Mouse (Mus musculus): Measurements from ENCODE around the gene Rac1. TPM values are rescaled to one million over a fixed set of nuclear protein-coding genes. Genes with fewer than 3 reads are reported as not detected.

The Rac1 gene
- polyA plus RNA-seq, 1 experiment from 2014 or later: 468 TPM

GRCm38 (mm10) chr5:143477901-143478300, 49.9 kb downstream of the Rac1 start:
- H3K4me1 ChIP-seq (ENCODE audit: control insufficient read depth, insufficient read depth, low read length): no peaks in the 10 kb centered on the region
- H3K9ac ChIP-seq (replicated peaks; ENCODE audit: low read depth, low read length): no peak overlapping the region
- H3K4me3 ChIP-seq (ENCODE audit: low read depth, low read length): no peak overlapping the region
- H3K9me3 ChIP-seq (ENCODE audit: control insufficient read depth, low read depth, low read length): no peaks in the 10 kb centered on the region
- H3K4me2 ChIP-seq (replicated peaks; ENCODE audit: low read depth, low read length): no peak overlapping the region
- no peak for ATAC-seq (ENCODE audit: insufficient number of reproducible peaks, insufficient read depth, low FRiP score, low read depth)
- H3K36me3 ChIP-seq (ENCODE audit: control insufficient read depth, insufficient read depth, low read length): peaks cover 9% of the 10 kb centered on the region
- WGBS: 91% methylated on average over 3 of the region's 3 CpGs
- no peaks in the 10 kb centered on the region for H3K27me3 ChIP-seq (ENCODE audit: control insufficient read depth, insufficient read depth, low read length)
- no peak overlapping the region for H3K27ac ChIP-seq (ENCODE audit: low read length)

- Histone ChIP-seq H3K9me3 (ENCODE audit: control insufficient read depth, low read depth, low read length) (no peaks in the 10 kb centered on the region), H3K27ac (ENCODE audit: low read length) (no peak overlapping the region), H3K36me3 (ENCODE audit: control insufficient read depth, insufficient read depth, low read length) (peaks cover 9% of the 10 kb centered on the region), H3K4me1 (ENCODE audit: control insufficient read depth, insufficient read depth, low read length) (no peaks in the 10 kb centered on the region), H3K4me3 (ENCODE audit: low read depth, low read length) (no peak overlapping the region), H3K27me3 (ENCODE audit: control insufficient read depth, insufficient read depth, low read length) (no peaks in the 10 kb centered on the region), H3K4me2 (replicated peaks; ENCODE audit: low read depth, low read length) (no peak overlapping the region), H3K9ac (replicated peaks; ENCODE audit: low read depth, low read length) (no peak overlapping the region)
- 94% methylated on average over 6 of the region's 6 CpGs for WGBS
- ATAC-seq (ENCODE audit: insufficient number of reproducible peaks, insufficient read depth, low FRiP score, low read depth): no peak
Observed at GRCm38 (mm10) chr5:143476013-143476412, 51.8 kb downstream of the Rac1 start.

GRCm38 (mm10) chr5:143475153-143475844, 52.5 kb downstream of the Rac1 start:
- Histone ChIP-seq H3K27me3 (ENCODE audit: control insufficient read depth, insufficient read depth, low read length) (no peaks in the 10 kb centered on the region), H3K4me1 (ENCODE audit: control insufficient read depth, insufficient read depth, low read length) (no peaks in the 10 kb centered on the region), H3K9ac (replicated peaks; ENCODE audit: low read depth, low read length) (no peak overlapping the region), H3K27ac (ENCODE audit: low read length) (no peak overlapping the region), H3K4me2 (replicated peaks; ENCODE audit: low read depth, low read length) (no peak overlapping the region), H3K36me3 (ENCODE audit: control insufficient read depth, insufficient read depth, low read length) (peaks cover 6% of the 10 kb centered on the region), H3K9me3 (ENCODE audit: control insufficient read depth, low read depth, low read length) (no peaks in the 10 kb centered on the region), H3K4me3 (ENCODE audit: low read depth, low read length) (no peak overlapping the region)
- 89% methylated on average over 20 of the region's 20 CpGs for WGBS
- no peak for ATAC-seq (ENCODE audit: insufficient number of reproducible peaks, insufficient read depth, low FRiP score, low read depth)

GRCm38 (mm10) chr5:143471953-143472618, 55.8 kb downstream of the Rac1 start:
- Histone ChIP-seq H3K27me3 (ENCODE audit: control insufficient read depth, insufficient read depth, low read length) (no peaks in the 10 kb centered on the region), H3K27ac (ENCODE audit: low read length) (no peak overlapping the region), H3K36me3 (ENCODE audit: control insufficient read depth, insufficient read depth, low read length) (no peaks in the 10 kb centered on the region; the same call in 1 of the 2 replicates), H3K4me2 (replicated peaks; ENCODE audit: low read depth, low read length) (no peak overlapping the region), H3K4me1 (ENCODE audit: control insufficient read depth, insufficient read depth, low read length) (no peaks in the 10 kb centered on the region), H3K4me3 (ENCODE audit: low read depth, low read length) (no peak overlapping the region), H3K9ac (replicated peaks; ENCODE audit: low read depth, low read length) (no peak overlapping the region), H3K9me3 (ENCODE audit: control insufficient read depth, low read depth, low read length) (no peaks in the 10 kb centered on the region)
- no peak for ATAC-seq (ENCODE audit: insufficient number of reproducible peaks, insufficient read depth, low FRiP score, low read depth)
- 83% methylated on average over 9 of the region's 9 CpGs for WGBS

GRCm38 (mm10) chr5:143471165-143471546, 56.7 kb downstream of the Rac1 start:
- Histone ChIP-seq H3K27me3 (ENCODE audit: control insufficient read depth, insufficient read depth, low read length) (no peaks in the 10 kb centered on the region), H3K9me3 (ENCODE audit: control insufficient read depth, low read depth, low read length) (no peaks in the 10 kb centered on the region), H3K4me1 (ENCODE audit: control insufficient read depth, insufficient read depth, low read length) (no peaks in the 10 kb centered on the region), H3K27ac (ENCODE audit: low read length) (no peak overlapping the region), H3K4me3 (ENCODE audit: low read depth, low read length) (no peak overlapping the region), H3K4me2 (replicated peaks; ENCODE audit: low read depth, low read length) (no peak overlapping the region), H3K36me3 (ENCODE audit: control insufficient read depth, insufficient read depth, low read length) (no peaks in the 10 kb centered on the region), H3K9ac (replicated peaks; ENCODE audit: low read depth, low read length) (no peak overlapping the region)
- WGBS: 88% methylated on average over 3 of the region's 3 CpGs
- ATAC-seq (ENCODE audit: insufficient number of reproducible peaks, insufficient read depth, low FRiP score, low read depth): no peak

- no peaks in the 10 kb centered on the region for H3K27me3 ChIP-seq (ENCODE audit: control insufficient read depth, insufficient read depth, low read length)
- no peak for ATAC-seq (ENCODE audit: insufficient number of reproducible peaks, insufficient read depth, low FRiP score, low read depth)
- 72% methylated on average over 15 of the region's 15 CpGs for WGBS
- no peaks in the 10 kb centered on the region for H3K4me1 ChIP-seq (ENCODE audit: control insufficient read depth, insufficient read depth, low read length)
- no peak overlapping the region for H3K4me2 ChIP-seq (replicated peaks; ENCODE audit: low read depth, low read length)
- no peak overlapping the region for H3K4me3 ChIP-seq (ENCODE audit: low read depth, low read length)
- H3K27ac ChIP-seq (ENCODE audit: low read length): no peak overlapping the region
- H3K36me3 ChIP-seq (ENCODE audit: control insufficient read depth, insufficient read depth, low read length): no peaks in the 10 kb centered on the region
- H3K9ac ChIP-seq (replicated peaks; ENCODE audit: low read depth, low read length): no peak overlapping the region
- H3K9me3 ChIP-seq (ENCODE audit: control insufficient read depth, low read depth, low read length): no peaks in the 10 kb centered on the region
Observed at GRCm38 (mm10) chr5:143470421-143471164, 57.2 kb downstream of the Rac1 start.

GRCm38 (mm10) chr5:143469628-143470027, 58.2 kb downstream of the Rac1 start:
- no peak for ATAC-seq (ENCODE audit: insufficient number of reproducible peaks, insufficient read depth, low FRiP score, low read depth)
- Histone ChIP-seq H3K4me1 (ENCODE audit: control insufficient read depth, insufficient read depth, low read length) (no peaks in the 10 kb centered on the region), H3K9ac (replicated peaks; ENCODE audit: low read depth, low read length) (no peak overlapping the region), H3K4me2 (replicated peaks; ENCODE audit: low read depth, low read length) (no peak overlapping the region), H3K9me3 (ENCODE audit: control insufficient read depth, low read depth, low read length) (no peaks in the 10 kb centered on the region), H3K4me3 (ENCODE audit: low read depth, low read length) (no peak overlapping the region), H3K36me3 (ENCODE audit: control insufficient read depth, insufficient read depth, low read length) (no peaks in the 10 kb centered on the region), H3K27me3 (ENCODE audit: control insufficient read depth, insufficient read depth, low read length) (no peaks in the 10 kb centered on the region), H3K27ac (ENCODE audit: low read length) (no peak overlapping the region)
- 93% methylated on average over 8 of the region's 8 CpGs for WGBS

GRCm38 (mm10) chr5:143467931-143468330, 59.9 kb downstream of the Rac1 start:
- 89% methylated on average over 6 of the region's 6 CpGs for WGBS
- H3K4me1 ChIP-seq (ENCODE audit: control insufficient read depth, insufficient read depth, low read length): no peaks in the 10 kb centered on the region
- H3K27ac ChIP-seq (ENCODE audit: low read length): no peak overlapping the region
- H3K4me2 ChIP-seq (replicated peaks; ENCODE audit: low read depth, low read length): no peak overlapping the region
- no peaks in the 10 kb centered on the region for H3K36me3 ChIP-seq (ENCODE audit: control insufficient read depth, insufficient read depth, low read length)
- ATAC-seq (ENCODE audit: insufficient number of reproducible peaks, insufficient read depth, low FRiP score, low read depth): no peak
- H3K9me3 ChIP-seq (ENCODE audit: control insufficient read depth, low read depth, low read length): no peaks in the 10 kb centered on the region
- H3K4me3 ChIP-seq (ENCODE audit: low read depth, low read length): no peak overlapping the region
- no peaks in the 10 kb centered on the region for H3K27me3 ChIP-seq (ENCODE audit: control insufficient read depth, insufficient read depth, low read length)
- no peak overlapping the region for H3K9ac ChIP-seq (replicated peaks; ENCODE audit: low read depth, low read length)

Data from stomach, embryonic 14.5 days (tissue).